Mouse (Mus musculus) left cerebral cortex, adult 2 months (tissue): Measurements from ENCODE around the gene Ptpro. TPM values are rescaled to one million over a fixed set of nuclear protein-coding genes. Genes with fewer than 3 reads are reported as not detected.

Experiments
- DNase-seq, 2 experiments: peaks; one replicate each; pipeline ENCODE4 v3.0.0; 2021 to 2022; ENCODE audit warnings: low spot score in 2 of 2, mixed read lengths in 1 of 2; ENCODE audit errors: extremely low spot score in 1 of 2
- H3K27ac ChIP-seq: fragments of 200-600 bp; 2 replicates; pipeline ENCODE4 v1.8.1; 2022
- H3K4me3 ChIP-seq: fragments of 200-600 bp; 2 replicates; pipeline ENCODE4 v1.8.1; 2022
- CTCF ChIP-seq: fragments of 200-600 bp; IDR thresholded peaks from 2 replicates; pipeline ENCODE4 v1.8.1; 2022; ENCODE audit warnings: antibody characterized with exemption, mild to moderate bottlenecking, moderate library complexity
- intact Hi-C: fragments of 180-260 bp; cut with DNase I; formaldehyde crosslinking; loops from one replicate; pipeline ENCODE4 v1.15.1; 2025
- total RNA-seq, 2 experiments: library from RNA; stranded (reverse); gene quantifications; 2 replicates each; pipeline ENCODE4 v1.2.3; 2021

Ptpro gene
- total RNA-seq, 2 experiments from 2014 or later: 31.7 to 40.1 TPM

DNA sequence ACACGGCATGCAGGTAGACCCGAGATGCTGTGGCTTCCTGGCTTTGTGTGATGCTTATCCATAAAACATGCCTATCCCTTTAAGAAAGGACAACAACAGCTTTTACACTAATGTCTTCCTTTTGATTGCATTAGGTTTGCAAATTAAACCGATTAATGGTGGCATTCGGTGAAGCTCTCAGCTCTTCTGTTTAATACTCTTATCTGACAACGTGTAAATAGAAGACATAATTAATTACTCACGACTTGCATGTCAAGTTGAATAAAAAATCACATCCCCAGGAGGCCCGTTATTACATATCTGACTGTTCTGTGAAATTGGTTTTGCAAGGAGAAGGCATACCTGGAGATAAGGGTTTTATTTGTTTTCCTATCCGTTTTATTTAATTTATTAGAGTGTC, 15.9 kb downstream of the Ptpro start:
- intact Hi-C loops: no loop called here

DNA sequence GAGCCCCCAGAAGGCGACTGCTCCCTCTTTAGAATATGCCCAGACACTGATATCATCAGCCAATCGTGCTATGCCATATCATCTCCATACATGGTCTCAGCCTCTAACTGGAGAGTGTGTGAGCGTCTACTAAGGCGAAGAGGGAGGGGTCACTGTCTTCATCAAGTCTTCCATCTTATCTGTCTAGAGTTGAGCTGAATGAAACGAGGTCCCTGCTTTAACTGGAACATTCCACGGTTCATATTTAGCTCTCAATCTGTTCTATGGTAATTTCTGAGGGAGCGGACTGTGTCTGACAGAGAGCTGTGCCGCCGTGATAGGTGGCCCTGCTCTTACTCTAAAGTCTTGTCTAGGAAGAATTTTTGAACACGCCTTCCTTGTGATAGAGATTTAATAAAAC, 16.5 kb downstream of the Ptpro start:
- H3K27ac ChIP-seq: no peak overlapping the region
- H3K4me3 ChIP-seq: no peak overlapping the region
- no peak for DNase-seq
- intact Hi-C loops: no loop called here
- no peak for TF ChIP-seq CTCF

More for the DNA sequence above, 15.9 kb downstream of the Ptpro start:
- DNase-seq: no peak
- H3K27ac ChIP-seq: no peak overlapping the region
- TF ChIP-seq CTCF: no peak
- H3K4me3 ChIP-seq: no peak overlapping the region

GRCm38 (mm10) chr6:137272513-137272912, 20.4 kb downstream of the Ptpro start:
- no peak for DNase-seq
- H3K4me3 ChIP-seq: no peak overlapping the region
- intact Hi-C loops: no loop called here
- TF ChIP-seq CTCF: no peak
- no peak overlapping the region for H3K27ac ChIP-seq

GRCm38 (mm10) chr6:137277587-137277994, 25.5 kb downstream of the Ptpro start:
- intact Hi-C loops: no loop called here
- no peak for TF ChIP-seq CTCF
- Histone ChIP-seq H3K27ac (no peak overlapping the region), H3K4me3 (no peak overlapping the region)
- no peak for DNase-seq

DNA sequence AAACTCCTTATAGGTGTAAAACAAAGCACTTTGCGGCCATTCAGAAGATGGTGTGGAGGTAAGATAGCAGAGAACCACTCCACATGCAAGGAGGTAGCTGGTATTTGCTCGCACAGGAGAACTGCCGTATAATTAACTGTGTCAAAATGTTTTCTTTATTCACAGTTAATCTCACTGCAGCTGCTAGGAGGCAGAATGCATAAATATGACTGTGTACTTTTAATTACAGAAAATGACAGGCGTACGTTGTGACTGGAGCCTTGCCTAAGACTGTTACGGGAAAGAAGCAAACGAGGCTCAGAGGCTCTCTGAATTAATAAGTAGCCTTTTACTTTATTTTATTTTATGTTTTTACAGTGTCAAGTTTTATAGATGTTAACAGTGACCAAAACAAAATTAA, 27.5 kb downstream of the Ptpro start:
- no peak for TF ChIP-seq CTCF
- H3K4me3 ChIP-seq: no peak overlapping the region
- no peak for DNase-seq
- no peak overlapping the region for H3K27ac ChIP-seq
- intact Hi-C loops: no loop called here

DNA sequence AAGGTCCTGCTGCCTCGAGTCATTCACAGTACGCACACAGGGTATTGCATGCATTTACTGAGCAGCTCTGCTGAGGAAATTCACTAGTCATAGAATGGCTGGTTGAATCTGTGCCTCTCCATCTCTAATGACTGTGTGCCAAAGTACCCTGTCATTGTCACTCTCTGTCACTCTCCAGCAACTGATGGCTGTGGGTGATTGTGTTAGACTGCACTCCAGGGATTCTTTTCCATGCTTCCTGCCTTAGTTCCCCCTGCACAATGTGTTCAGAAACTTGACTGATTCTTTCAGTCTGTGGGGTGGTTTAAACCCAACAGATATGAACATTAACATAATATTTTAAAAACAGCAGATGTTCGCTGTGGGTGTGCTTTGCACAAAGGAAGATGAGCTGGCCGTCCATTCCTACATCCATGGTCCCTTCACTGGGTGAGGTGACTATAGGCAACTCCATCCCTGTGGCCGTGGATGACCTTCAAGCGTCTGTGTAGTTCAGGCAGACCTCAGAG, 29.5 kb downstream of the Ptpro start:
- Histone ChIP-seq H3K4me3 (no peak overlapping the region), H3K27ac (no peak overlapping the region)
- TF ChIP-seq CTCF: no peak
- intact Hi-C loops: no loop called here
- DNase-seq: no peak

GRCm38 (mm10) chr6:137282050-137282449, 29.9 kb downstream of the Ptpro start:
- no peak for DNase-seq
- intact Hi-C loops: no loop called here

DNA sequence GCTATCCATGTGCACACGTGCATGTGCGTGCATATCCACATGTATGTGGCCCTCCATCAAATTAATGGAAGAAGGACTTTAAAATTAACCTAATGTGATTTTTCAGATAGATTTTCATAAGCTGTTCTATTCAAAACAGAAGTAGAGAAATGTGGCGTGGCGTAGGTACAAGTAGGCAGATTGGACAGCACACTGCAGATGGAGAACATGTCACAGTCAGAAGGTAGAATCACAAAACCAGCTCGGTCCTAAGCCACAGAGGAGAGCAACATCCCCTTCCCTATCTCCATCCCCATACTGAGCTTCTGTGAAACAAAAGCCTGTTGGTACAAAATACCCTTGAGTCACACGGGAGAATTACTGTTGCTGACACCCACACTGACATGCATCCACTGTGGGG, 34.3 kb downstream of the Ptpro start:
- intact Hi-C loops: no loop called here
- no peak overlapping the region for H3K4me3 ChIP-seq
- no peak for DNase-seq
- no peak overlapping the region for H3K27ac ChIP-seq
- no peak for TF ChIP-seq CTCF

More at GRCm38 (mm10) chr6:137282050-137282449, 29.9 kb downstream of the Ptpro start:
- Histone ChIP-seq H3K4me3 (no peak overlapping the region), H3K27ac (no peak overlapping the region)
- no peak for TF ChIP-seq CTCF

DNA sequence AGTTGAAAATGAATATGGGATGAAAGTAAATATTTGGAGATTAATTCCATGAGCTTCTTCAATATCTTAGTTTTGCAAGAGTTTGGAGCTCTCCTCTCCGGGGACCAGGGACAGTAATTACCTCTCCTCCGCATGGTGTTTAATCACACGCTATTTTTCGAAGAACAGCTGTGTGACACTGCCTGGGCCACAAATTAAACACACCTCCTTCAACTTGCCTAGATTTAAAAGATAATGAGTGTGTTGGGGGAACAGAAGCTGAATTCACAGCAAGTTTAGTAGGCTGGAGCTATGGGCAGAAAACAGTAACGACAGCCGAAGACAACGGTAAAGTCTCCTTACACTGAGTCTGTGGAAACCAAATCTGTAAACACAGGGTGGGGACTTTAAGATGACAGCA, 35.7 kb downstream of the Ptpro start:
- TF ChIP-seq CTCF: no peak
- no peak overlapping the region for H3K27ac ChIP-seq
- intact Hi-C loops: no loop called here
- no peak overlapping the region for H3K4me3 ChIP-seq
- no peak for DNase-seq

- no peak overlapping the region for H3K4me3 ChIP-seq
- DNase-seq: no peak
- no peak for TF ChIP-seq CTCF
- intact Hi-C loops: no loop called here
- no peak overlapping the region for H3K27ac ChIP-seq
These were observed 36.1 kb downstream of the Ptpro start for GRCm38 (mm10) chr6:137288264-137288663.

GRCm38 (mm10) chr6:137292421-137292820, 40.3 kb downstream of the Ptpro start:
- intact Hi-C loops: no loop called here

DNA sequence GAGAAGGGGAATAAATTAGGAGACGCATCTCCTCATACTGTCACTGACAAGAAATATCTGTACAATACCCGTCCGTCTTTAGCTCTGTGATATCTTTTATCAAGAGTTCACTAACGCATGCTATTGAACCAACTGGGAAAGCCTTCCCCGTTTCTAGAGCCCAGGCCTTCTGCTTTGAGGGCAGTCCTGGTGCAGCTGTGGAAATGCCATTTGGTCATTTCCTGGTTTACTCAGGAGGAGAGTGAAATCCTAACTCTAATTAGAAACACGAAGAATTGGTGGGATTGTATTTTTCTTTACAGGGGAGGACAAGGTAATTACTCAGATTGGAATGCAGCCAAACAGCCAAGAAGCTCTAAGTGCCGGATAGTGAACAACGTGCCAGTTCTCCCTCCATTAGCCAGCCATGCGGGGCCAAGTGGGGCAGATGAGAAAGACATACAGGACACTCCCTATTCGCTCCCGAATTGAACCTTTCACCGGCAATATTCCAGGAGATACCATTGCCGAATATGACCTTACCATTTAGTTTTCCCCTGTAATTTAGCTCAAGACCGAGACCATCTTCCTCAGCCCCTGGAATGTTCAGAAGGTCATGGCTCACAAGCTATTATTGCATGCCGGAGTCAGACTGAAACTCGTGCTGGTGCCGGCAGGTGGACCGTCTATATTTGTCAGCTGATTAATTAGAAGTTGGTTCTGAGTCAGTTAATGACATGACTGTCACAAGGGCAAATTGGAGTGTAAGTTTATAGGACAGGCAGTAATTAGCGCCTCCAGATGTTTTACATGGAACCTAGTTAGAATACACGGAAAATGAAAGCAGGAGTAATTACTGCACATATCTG, 43.1 kb downstream of the Ptpro start:
- Histone ChIP-seq H3K4me3 (no peak overlapping the region), H3K27ac (no peak overlapping the region)
- no peak for DNase-seq
- no peak for TF ChIP-seq CTCF
- intact Hi-C loops: no loop called here

More at GRCm38 (mm10) chr6:137292421-137292820, 40.3 kb downstream of the Ptpro start:
- Histone ChIP-seq H3K4me3 (no peak overlapping the region), H3K27ac (no peak overlapping the region)
- no peak for DNase-seq
- no peak for TF ChIP-seq CTCF

DNA sequence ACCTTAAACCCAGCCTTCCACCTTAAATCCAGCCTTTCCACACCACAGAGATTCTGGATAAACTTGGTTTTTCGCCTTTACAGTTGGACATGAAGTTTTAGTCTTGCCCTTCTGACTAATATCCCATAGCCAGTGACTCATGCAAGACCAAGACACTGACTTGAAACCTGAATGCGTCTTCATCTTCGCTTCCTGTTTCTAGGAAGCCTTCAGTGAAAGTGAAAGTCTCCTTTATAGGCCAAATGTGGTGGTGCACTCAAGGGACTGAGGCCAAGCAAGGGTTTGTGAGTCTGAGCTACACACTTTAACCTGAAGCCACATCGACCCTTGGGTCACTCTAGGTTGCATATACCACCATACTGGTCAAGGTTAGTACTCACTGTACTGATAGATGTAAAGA, 50.4 kb downstream of the Ptpro start:
- TF ChIP-seq CTCF: no peak
- Histone ChIP-seq H3K4me3 (no peak overlapping the region), H3K27ac (no peak overlapping the region)
- intact Hi-C loops: no loop called here
- DNase-seq: no peak
